Mouse (Mus musculus) liver, embryonic 14.5 days (tissue): ENCODE measurements at regions not wholly inside any gene's neighbourhood (a gene's known extent, or its start where the extent isn't known, plus 50 kb on each side); places are given as distances from the start of the nearest gene placed in this dataset.

ENCODE experiments used
- CTCF ChIP-seq: IDR thresholded peaks from 2 replicates; pipeline ENCODE4 v1.5.1; 2016; ENCODE audit warnings: antibody characterized with exemption, low read depth, control low read depth
- EP300 ChIP-seq: IDR thresholded peaks from 2 replicates; pipeline ENCODE4 v1.6.1; 2016; ENCODE audit warnings: antibody characterized with exemption, low read depth

- TF ChIP-seq CTCF, result no peak
- no peak for TF ChIP-seq EP300
These were observed 653.8 kb upstream of the 4930452B06Rik start for GRCm38 (mm10) chr14:9319842-9320241.
